Mouse (Mus musculus) spleen, postnatal 14 days (tissue): Measurements from ENCODE around the gene Rplp1.

Source experiments
- DNase-seq, 2 experiments: peaks; one replicate each; pipeline ENCODE4 v3.0.0; 2021 to 2022; ENCODE audit warnings: low spot score in 2 of 2

Rplp1 gene

DNA sequence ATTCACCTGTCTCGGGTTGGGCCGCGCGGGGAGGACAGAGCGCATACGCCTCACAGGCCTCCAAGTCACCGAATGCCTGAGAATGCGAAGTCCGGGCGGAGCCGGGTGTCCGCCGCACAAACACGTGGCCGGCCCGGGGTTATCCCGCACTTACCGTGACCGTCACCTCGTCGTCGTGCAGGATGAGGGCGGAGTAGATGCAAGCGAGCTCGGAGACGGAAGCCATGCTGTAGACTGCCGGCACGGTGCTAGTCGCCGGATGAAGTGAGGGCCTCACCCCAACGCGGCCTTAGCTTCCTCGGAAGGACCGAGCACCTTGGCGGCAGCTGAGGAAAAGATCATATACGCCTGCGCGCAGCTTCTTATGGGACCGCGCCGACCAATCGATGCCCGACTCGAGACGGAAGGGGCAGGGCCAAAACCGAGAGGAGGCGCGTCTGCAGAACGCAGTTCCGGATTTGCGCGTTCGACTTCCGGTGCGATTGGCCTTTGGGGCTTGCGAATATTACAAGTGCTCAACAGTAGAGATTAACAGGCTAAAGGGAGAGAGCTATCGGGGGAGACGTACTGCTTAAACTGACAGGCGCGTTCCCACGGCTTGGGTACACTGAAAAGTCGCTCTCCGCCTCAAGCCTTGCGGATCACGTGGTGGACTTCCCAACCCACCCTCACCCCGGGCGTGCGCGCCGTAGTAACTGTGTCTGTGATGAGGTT is at the start of gene Rplp1:
Gene Rplp1, minus strand, starts transcription at position 340 of the 714 bp plus-strand sequence.
- DNase-seq: peak; percentile 90 to 92

DNA sequence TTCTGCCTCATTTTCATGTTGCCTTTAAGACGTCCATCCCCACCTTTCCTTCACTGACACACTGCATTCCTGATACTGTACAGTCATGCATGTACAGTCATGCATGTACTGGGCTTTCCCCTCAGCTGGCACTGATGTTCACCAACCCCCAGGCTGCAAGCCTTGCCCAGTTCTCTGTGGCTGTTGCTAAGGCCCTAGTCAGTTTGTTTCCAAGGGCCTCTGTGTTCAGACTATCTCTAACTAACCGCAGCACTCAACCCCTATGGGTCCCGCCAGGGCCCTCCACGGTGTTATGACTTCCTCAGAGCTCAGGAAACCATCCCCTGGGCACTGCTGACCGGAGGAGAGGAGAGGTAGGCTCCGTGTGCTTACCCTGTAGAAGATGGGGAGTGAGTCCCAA is 49.0 kb upstream of the Rplp1 start:
- no peak for DNase-seq

- DNase-seq: no peak
These were observed 46.8 kb upstream of the Rplp1 start for GRCm38 (mm10) chr9:61961181-61961580.

DNA sequence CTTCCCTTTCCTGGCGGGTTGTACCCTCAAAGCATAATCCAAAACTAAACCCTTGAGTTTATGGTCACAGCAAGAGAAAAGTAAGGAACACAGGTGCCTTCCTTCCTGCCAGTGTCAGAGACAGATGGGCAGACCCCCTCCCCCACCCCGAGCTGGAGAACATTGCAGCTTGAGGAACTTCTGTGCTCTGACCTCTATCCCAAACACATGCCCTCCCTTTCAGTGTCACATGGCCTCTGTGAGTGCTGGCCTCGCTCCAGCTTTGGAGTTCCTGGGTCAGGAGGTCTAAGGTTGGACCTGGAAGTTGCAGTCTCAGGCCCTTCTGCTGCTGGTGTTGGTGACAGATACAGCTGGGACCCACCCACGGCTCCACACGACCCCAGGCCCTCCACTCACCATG is 46.4 kb upstream of the Rplp1 start:
- no peak for DNase-seq

DNA sequence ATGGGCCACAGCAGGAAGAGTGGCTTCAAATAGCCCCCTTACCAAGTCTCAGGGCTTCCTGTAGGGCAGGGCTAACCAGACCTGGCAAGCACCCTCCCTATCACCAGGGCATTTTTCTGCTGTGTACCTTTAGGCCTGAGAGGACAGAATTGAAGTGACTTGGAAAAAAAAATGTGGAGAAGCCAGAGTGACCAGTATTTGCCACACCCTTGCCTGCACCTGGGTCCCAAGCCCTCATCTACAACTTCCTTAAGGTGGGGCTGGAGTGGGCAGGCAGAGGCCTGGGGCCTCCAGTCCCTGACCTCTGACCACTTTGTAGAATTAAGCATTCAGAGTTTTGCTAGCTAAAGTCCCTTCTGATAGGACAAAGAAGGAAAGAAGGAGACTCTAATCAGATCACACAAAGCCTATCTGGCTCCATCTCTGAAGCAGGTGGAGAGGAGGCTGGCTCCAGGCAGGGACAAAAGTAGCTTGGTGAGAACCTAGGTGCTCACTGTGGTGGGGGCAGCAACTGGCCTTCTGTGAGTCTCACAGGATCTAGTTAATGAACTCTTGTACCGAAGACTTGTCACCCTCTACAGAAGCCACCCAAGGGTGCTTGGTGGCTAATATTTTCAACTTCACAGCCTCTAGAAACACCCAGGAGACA is 45.7 kb upstream of the Rplp1 start:
- DNase-seq: no peak

GRCm38 (mm10) chr9:61954707-61955106 is 40.4 kb upstream of the Rplp1 start:
- no peak for DNase-seq

- no peak for DNase-seq
These were observed 37.9 kb upstream of the Rplp1 start for GRCm38 (mm10) chr9:61952241-61952640.

GRCm38 (mm10) chr9:61947402-61948346 is 33.3 kb upstream of the Rplp1 start:
- DNase-seq: peak; percentile 60 to 77

- DNase-seq: peak; percentile 99
These were observed 32.5 kb upstream of the Rplp1 start, which contains the start of gene Kif23 for GRCm38 (mm10) chr9:61946623-61947401. Kif23 (minus strand) TSS chr9:61946774.

DNA sequence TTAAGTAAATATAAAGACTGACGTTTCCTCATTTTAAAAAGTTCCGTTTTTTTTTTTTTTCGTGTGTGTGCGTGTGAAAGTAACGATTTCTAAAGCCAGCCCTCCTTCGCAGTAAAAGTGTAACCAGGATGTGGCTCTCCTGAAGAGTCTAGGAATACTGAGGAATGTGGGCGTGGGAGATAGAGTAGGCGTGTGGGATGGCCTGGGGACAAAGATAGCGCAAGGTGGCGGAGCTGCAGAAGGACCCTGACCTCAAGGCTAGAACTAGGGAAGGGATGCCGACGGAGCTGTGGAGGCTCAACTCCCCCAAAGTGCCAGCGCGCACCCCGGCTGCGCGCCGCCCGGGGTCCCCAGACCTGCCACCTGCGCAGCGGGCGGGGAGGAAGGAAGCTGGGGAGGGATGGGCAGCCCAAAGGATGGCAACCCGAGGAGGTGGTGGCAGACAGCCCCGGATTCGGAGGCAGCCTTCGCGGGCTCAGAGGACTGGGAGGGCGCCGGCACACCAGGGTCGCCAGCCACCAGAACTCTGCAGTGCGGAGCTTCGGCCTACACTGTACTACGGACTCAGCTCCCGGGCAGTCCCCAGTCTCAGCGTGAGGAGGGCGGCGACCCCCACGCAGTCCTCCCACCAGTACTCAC is 31.8 kb upstream of the Rplp1 start:
- DNase-seq: no peak

DNA sequence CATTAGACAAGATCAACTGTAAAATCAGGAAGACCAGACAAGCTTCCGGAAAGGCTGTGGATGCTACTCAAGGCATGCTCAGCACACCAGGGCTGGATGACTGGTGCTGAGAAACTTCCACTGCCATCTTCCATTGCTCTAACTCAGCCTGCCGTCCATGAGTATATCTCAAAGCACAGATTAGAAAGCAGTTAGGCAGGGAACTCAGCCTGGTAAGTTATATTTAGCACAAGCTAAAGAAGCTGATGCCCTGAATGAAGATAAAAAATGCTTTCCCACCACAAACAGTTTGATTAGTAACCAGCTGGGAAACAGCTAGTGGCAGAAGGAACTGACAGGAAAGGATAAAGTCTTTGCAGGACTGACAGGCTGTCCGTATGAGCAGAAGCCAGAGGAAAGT is 26.7 kb upstream of the Rplp1 start:
- DNase-seq: no peak

GRCm38 (mm10) chr9:61933333-61933732 is 19.0 kb upstream of the Rplp1 start:
- no peak for DNase-seq

DNA sequence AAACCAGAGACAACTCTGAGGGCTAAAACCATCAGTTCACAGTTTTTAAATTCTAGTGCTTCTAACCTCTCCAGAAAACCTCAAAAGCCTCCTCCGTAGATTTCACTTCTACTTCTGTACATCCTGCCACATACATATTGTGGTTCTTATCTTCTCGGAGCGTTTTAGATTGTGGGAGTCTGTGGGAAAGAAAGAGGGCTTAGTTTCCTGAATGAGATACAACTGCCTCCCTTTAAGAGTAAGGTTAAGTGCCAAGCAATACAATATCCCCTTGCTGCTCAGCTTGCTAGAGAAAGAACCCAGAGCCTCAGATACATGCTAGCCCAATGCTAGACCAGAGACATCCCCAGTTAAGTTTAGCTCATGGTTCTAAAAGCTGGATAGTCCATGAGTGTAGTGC is 17.7 kb upstream of the Rplp1 start:
- no peak for DNase-seq

DNA sequence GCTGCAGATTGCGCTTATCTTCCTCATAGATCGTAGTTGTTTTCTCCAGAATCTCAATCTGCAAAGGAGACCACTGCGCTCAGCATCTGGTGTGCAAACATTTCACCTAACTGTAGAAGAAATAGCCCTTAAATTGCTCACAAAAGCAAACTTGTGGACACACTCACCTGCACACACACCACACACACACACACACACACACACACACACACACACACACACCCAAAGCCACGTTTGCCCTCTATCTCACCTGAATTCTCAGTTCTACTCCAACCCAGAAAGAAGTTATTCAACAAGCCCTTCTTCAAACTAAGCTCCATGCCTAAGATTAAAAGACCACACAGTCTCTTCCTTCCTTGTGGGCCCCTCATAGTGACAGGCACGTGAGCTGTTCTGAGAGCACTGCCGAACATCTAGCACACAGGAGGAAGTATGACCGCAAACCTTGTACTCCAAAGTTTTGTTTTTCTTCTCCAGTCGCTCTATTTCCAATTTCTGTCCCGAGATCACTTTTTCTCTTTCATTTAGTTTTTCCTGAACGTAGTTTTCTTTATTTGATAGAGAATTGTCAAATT is 10.8 kb upstream of the Rplp1 start:
- DNase-seq: no peak

DNA sequence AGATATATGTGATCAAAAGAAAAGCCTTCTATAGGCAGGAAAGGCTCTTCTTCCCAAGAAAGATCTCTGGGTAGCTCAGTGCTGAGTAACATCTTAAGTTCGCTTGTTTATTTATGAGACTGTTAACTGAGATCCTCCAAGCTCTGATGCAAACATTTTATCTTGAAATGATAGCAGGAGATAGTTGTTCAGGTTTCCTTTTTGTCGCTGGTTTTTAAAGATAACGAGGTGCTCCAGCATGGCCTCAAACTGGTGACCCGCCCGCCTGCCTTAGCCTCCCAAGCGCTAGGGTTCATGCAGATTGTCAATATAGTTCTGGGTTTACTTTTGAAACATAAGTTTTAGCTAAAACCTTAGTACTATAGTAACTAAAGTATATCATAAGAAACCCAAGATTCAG is 6.0 kb upstream of the Rplp1 start:
- DNase-seq: no peak

DNA sequence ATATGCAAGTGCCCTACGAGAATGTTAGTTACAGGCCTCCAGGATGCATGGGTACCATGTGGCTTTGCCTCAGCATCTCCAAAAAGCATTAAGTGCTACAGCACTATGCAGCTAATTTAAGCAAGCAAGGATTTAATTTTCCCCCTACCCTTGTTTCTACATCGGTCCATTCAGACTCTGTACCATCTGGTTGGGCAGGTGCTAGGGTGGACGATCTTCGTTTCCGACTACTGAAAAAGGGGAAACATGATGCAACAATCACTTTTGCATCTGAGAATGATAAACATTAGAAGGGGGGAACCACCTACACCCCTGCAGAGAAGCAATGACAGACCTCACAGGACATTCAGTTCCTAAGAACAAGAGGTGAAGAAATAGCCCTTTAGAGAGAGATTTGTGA is 5.1 kb upstream of the Rplp1 start:
- DNase-seq: no peak

DNA sequence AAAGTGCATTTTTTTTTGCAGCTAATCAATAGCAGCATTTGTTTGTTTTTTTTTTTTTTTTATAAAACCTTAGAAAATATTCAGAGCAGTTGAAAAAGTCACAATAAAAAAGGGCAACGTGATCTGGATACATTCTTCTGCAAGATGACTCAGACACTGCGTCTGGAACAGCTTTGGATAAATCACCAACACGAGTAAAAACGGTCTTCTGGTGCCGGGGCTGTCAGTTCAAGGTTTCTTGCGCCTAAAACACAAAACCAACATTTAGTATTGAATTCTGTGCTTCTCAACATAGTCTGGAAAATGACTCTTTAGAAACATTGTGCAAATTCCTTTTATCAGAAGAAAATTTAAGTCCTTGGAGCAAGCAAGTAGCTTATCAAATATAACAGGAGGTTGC is 3.1 kb upstream of the Rplp1 start:
- DNase-seq: no peak

GRCm38 (mm10) chr9:61916986-61917385 is 2.6 kb upstream of the Rplp1 start:
- DNase-seq: no peak

DNA sequence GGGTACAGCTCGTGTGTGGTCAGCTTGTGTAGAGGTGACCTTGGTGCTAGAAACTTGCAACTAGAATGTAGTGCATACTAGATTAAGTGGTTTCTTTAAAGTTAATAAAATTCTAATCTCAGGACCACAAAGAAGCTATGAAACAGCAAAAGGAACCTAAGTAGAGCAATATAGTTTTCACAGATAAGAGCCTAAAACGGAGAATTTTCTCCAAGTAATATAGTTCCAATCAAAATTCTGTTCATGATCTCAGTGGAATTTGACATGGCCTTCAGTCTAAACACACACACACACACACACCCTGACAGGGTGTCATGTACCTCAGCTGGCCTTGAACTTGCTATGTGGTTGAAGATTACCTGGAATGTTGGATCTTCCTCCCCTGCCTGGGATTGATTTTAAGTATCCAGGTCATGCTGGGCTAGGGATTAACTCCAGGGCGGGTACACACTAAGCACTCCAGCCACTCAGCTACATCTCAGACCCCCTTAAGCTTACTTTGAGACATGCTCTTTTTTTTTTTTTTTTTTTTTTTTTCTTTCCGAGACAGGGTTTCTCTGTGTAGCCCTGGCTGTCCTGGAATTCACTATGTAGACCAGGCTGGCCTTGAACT is 1.2 kb upstream of the Rplp1 start:
- no peak for DNase-seq

GRCm38 (mm10) chr9:61914917-61915300 is 567 bp upstream of the Rplp1 start:
- no peak for DNase-seq
